Mouse (Mus musculus): ENCODE measurements around the gene Fmnl2. TPM values are rescaled to one million over a fixed set of nuclear protein-coding genes. Genes with fewer than 3 reads are reported as not detected.

The Fmnl2 gene
- polyA plus RNA-seq, 1 experiment from 2014 or later, result 1.8 TPM

DNA sequence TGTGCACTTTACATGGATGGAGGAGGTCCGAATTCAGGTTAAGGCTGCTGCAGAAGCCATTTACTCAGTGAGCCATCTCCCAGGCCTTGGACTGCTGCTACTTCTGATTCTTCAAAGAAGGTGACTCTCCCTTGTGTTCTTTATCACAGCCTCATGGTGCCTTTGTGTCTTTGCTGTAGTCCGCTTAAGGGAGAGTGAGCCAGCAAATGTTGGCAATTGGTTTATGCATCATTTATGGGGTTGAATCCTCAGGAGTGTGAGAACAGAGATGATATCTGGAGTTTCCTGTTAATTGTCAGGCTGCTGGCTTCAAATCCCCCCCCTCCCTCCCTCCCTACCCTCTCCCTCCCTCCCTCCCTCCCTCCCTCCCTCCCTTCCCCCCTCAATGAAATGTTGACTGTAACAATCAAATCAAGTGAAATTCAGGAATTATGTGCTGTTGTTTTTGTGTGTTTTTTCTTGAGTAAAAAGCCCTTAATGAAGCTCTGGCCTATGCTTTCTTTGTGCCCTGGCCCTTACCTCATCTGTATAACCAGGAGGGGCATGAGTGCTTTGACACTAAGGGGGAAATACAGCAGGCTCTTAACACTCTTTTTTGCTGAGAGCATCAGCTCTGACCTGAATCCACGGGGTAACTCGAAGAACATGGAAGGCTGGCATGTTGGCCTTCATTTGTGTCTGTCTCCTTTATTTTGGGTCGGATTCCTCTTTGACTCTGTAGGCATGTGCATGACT is 63.2 kb downstream of the Fmnl2 start:
- no peaks in the 10 kb centered on the region for H3K36me3 ChIP-seq (ENCODE audit: control insufficient read depth, insufficient read depth, low read length)
- no peaks in the 10 kb centered on the region for H3K4me1 ChIP-seq (ENCODE audit: control insufficient read depth, insufficient read depth, low read length)
- 86% methylated on average over 5 of the region's 5 CpGs for whole genome bisulfite sequencing
- no peak overlapping the region for H3K9ac ChIP-seq (ENCODE audit: low read depth, low read length)
- H3K4me2 ChIP-seq (ENCODE audit: low read depth, low read length), result no peak overlapping the region
- no peaks in the 10 kb centered on the region for H3K9me3 ChIP-seq (ENCODE audit: control insufficient read depth, low read length)
- H3K4me3 ChIP-seq (ENCODE audit: low read length), result no peak overlapping the region
- no peak overlapping the region for H3K27ac ChIP-seq (ENCODE audit: low read length)
- no peak for ATAC-seq
- H3K27me3 ChIP-seq (replicated peaks; ENCODE audit: control insufficient read depth, insufficient read depth, low read length), result no peaks in the 10 kb centered on the region

DNA sequence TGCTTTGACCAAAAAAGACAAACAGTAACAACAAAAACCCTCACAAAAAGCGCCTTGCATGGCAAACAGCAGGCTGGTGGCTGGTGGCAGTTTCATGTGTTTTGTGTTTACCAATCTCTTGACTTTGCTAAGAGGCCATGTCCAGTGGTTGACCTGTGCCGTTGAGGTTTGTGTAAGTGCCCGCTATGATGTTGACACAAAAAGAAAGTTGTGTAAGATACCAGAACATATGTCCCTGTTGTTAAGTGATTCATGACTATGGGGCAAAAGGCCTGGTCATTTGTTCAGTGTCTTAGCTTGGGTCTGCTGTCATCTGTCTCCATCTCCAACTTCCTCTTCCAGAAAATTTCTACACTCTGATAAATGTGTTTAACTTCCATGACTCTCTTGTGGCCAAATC is 67.4 kb downstream of the Fmnl2 start:
- no peak for ATAC-seq
- H3K9me3 ChIP-seq (ENCODE audit: control insufficient read depth, low read length), result no peaks in the 10 kb centered on the region
- 0 out of 2 replicates have a peak, but pooled peaks cover 7% of the 10 kb centered on the region for H3K4me1 ChIP-seq (ENCODE audit: control insufficient read depth, insufficient read depth, low read length)
- no peak overlapping the region for H3K27ac ChIP-seq (ENCODE audit: low read length)
- no peaks in the 10 kb centered on the region for H3K36me3 ChIP-seq (ENCODE audit: control insufficient read depth, insufficient read depth, low read length)
- no peak overlapping the region for H3K9ac ChIP-seq (ENCODE audit: low read depth, low read length)
- H3K27me3 ChIP-seq (replicated peaks; ENCODE audit: control insufficient read depth, insufficient read depth, low read length), result no peaks in the 10 kb centered on the region
- H3K4me2 ChIP-seq (ENCODE audit: low read depth, low read length), result no peak overlapping the region
- H3K4me3 ChIP-seq (ENCODE audit: low read length), result no peak overlapping the region
- WGBS, result 66% methylated on average over 3 of the region's 3 CpGs

DNA sequence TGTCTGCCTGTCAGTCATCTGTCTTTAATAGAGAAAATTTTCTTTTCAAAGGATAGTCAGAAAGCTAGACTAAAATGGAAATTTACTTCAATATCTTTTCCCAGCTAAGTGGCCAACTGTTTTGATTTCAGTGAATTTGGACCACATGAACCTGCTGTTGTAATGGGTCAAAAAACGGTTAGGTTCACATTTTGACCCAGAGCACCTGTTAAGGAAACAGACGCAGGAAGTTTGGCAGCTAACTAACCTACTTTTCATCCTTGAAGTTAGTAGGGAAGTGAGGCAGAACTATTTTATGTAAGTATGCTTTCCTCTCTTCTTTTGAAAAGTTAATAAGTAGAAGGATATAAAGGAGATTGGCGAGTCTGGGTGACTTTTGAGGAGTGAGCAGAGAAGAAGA is 69.7 kb downstream of the Fmnl2 start:
- no peak overlapping the region for H3K9ac ChIP-seq (ENCODE audit: low read depth, low read length)
- no peaks in the 10 kb centered on the region for H3K36me3 ChIP-seq (ENCODE audit: control insufficient read depth, insufficient read depth, low read length)
- H3K9me3 ChIP-seq (ENCODE audit: control insufficient read depth, low read length), result no peaks in the 10 kb centered on the region
- WGBS, result 47% methylated on average over 3 of the region's 3 CpGs
- H3K4me3 ChIP-seq (ENCODE audit: low read length), result no peak overlapping the region
- no peak overlapping the region for H3K4me2 ChIP-seq (ENCODE audit: low read depth, low read length)
- H3K27ac ChIP-seq (ENCODE audit: low read length), result no peak overlapping the region
- no peak for ATAC-seq
- H3K27me3 ChIP-seq (replicated peaks; ENCODE audit: control insufficient read depth, insufficient read depth, low read length), result no peaks in the 10 kb centered on the region
- 0 out of 2 replicates have a peak, but pooled peaks cover 10% of the 10 kb centered on the region for H3K4me1 ChIP-seq (ENCODE audit: control insufficient read depth, insufficient read depth, low read length)

DNA sequence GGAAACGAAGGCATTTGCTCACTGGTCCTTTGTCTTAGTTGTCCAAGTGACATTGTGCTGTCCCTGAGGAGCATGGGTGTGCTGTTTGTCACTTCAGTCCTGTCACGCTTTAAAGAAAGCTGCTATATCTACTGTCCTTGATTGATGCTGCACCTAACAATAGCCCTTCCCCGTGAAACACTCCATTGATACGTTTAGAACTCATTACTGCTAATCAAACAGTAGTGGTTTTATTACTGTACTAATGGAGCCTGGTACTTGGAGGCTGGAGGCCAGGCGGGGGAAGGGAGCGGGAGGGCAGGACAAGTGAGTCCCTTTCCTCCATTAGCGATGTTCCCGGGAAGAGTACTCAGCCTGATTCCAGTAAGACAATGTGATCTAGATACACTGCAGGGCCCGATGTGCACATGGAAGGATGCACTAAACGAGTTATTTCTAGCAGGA is 70.2 kb downstream of the Fmnl2 start:
- ATAC-seq, result no peak
- Histone ChIP-seq H3K9me3 (ENCODE audit: control insufficient read depth, low read length) (no peaks in the 10 kb centered on the region), H3K36me3 (ENCODE audit: control insufficient read depth, insufficient read depth, low read length) (no peaks in the 10 kb centered on the region), H3K9ac (ENCODE audit: low read depth, low read length) (no peak overlapping the region), H3K4me1 (ENCODE audit: control insufficient read depth, insufficient read depth, low read length) (0 out of 2 replicates have a peak, but pooled peaks cover 10% of the 10 kb centered on the region), H3K4me3 (ENCODE audit: low read length) (no peak overlapping the region), H3K27me3 (replicated peaks; ENCODE audit: control insufficient read depth, insufficient read depth, low read length) (no peaks in the 10 kb centered on the region), H3K4me2 (ENCODE audit: low read depth, low read length) (no peak overlapping the region; the same call in 1 of the 2 replicates), H3K27ac (ENCODE audit: low read length) (no peak overlapping the region)
- WGBS, result 40% methylated on average over 10 of the region's 10 CpGs

DNA sequence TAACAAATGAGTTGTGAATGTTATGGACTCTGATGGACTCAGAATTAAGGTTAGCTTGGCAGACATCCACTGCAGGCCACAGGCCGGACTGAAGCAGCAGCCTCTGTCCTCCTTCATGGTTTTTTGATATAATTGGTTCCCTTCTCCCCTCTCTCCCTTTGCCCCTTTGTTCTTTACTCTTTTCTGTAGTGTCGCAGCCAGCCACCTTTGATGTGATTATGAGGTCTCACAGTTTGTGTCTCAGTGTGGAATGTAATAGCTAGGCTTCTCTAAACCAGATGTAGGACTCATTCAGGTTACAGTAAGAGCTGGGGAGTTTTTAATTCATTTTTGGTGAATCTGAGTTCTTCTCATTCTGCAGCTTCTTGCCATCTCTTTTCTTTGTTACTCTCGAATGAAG is 70.7 kb downstream of the Fmnl2 start:
- Histone ChIP-seq H3K9me3 (ENCODE audit: control insufficient read depth, low read length) (no peaks in the 10 kb centered on the region), H3K4me1 (ENCODE audit: control insufficient read depth, insufficient read depth, low read length) (0 out of 2 replicates have a peak, but pooled peaks cover 10% of the 10 kb centered on the region), H3K27me3 (replicated peaks; ENCODE audit: control insufficient read depth, insufficient read depth, low read length) (no peaks in the 10 kb centered on the region), H3K4me3 (ENCODE audit: low read length) (no peak overlapping the region), H3K27ac (ENCODE audit: low read length) (no peak overlapping the region), H3K9ac (ENCODE audit: low read depth, low read length) (no peak overlapping the region), H3K36me3 (ENCODE audit: control insufficient read depth, insufficient read depth, low read length) (no peaks in the 10 kb centered on the region), H3K4me2 (ENCODE audit: low read depth, low read length) (no peak overlapping the region)
- WGBS, result 67% methylated on average over 3 of the region's 3 CpGs
- no peak for ATAC-seq

DNA sequence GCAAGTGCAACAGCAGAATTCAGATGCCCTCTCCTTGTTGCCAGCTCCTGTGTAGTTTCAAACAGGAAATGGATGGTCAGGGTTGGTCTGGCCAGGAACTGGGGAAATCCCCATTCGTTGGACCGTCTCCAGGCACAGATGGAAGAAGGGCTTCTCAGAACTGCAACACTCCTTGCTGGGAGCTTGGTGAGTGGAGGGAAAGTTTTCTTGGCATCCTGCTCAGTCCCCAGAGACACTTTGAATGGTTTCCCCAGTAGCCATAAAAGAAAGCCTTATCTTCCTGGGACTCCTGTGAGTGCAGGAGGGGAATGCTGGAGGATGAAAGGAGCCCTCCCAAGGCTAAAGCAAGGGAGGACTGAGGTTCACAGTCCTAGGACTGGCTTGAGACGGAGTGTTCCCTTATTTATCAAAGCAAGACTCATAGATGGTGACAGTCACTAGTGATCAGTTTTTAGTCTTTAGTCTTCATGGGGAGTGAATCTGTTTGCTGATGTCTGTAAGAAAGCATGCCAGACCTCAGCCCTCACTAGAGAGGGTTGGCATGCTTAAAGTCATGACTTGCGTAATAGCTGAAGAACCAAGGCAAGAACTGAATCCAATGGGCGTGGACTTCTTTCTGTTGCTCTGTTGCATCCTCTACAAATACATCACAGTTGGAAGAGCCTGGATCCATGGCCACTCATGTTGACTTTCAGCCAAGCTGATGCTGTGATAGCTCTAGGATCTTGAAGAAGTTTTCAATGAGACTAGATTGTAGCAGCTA is 72.6 kb downstream of the Fmnl2 start:
- WGBS, result 76% methylated on average over 5 of the region's 5 CpGs
- Histone ChIP-seq H3K4me2 (ENCODE audit: low read depth, low read length) (no peak overlapping the region), H3K9me3 (ENCODE audit: control insufficient read depth, low read length) (no peaks in the 10 kb centered on the region), H3K9ac (ENCODE audit: low read depth, low read length) (no peak overlapping the region), H3K27me3 (replicated peaks; ENCODE audit: control insufficient read depth, insufficient read depth, low read length) (no peaks in the 10 kb centered on the region), H3K36me3 (ENCODE audit: control insufficient read depth, insufficient read depth, low read length) (no peaks in the 10 kb centered on the region), H3K4me1 (ENCODE audit: control insufficient read depth, insufficient read depth, low read length) (0 out of 2 replicates have a peak, but pooled peaks cover 10% of the 10 kb centered on the region), H3K4me3 (ENCODE audit: low read length) (no peak overlapping the region), H3K27ac (ENCODE audit: low read length) (no peak overlapping the region)
- ATAC-seq, result no peak

DNA sequence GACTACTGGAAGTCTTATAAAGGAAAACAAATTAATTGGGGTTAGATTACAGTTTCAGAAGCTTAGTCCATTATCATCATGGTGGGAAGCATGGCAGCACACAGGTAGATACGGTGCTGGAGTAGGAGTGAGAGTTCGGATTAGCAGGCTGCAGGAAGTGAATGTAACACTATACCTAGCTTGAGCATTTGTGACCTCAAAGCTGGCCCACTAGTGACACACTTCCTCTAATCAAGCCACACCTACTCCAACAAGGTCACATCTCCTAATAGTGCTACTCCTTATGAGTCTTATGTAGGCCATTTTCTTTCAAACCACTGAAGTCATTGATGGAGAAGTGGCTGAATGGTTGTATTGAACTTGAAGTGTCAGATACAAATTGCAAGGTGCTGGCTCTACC is 73.7 kb downstream of the Fmnl2 start:
- Histone ChIP-seq H3K4me1 (ENCODE audit: control insufficient read depth, insufficient read depth, low read length) (0 out of 2 replicates have a peak, but pooled peaks cover 10% of the 10 kb centered on the region), H3K4me2 (ENCODE audit: low read depth, low read length) (no peak overlapping the region), H3K27me3 (replicated peaks; ENCODE audit: control insufficient read depth, insufficient read depth, low read length) (no peaks in the 10 kb centered on the region), H3K36me3 (ENCODE audit: control insufficient read depth, insufficient read depth, low read length) (no peaks in the 10 kb centered on the region), H3K9ac (ENCODE audit: low read depth, low read length) (no peak overlapping the region), H3K4me3 (ENCODE audit: low read length) (no peak overlapping the region), H3K9me3 (ENCODE audit: control insufficient read depth, low read length) (no peaks in the 10 kb centered on the region), H3K27ac (ENCODE audit: low read length) (no peak overlapping the region)
- no peak for ATAC-seq
- WGBS, result 87% methylated on average over 2 of the region's 2 CpGs

DNA sequence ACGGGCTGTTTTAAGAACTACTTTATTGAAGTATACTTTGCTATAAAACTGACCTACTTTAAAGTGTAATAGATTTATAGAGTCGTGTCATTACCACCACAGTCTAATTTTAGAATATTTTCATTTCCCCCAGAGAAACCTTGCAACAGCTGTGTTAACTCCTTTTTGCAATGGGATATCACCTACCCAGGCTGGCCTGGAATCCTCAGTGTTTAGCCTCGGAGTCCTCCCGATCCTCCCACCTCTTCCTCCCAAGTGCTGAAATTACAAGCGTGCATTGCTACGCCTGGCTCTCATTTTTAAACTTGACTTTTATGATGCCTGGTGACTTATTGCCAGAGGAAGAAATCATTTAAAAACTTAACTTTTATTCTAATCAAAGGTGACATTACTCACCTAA is 78.2 kb downstream of the Fmnl2 start:
- Histone ChIP-seq H3K4me2 (ENCODE audit: low read depth, low read length) (no peak overlapping the region), H3K4me1 (ENCODE audit: control insufficient read depth, insufficient read depth, low read length) (peaks cover 4% of the 10 kb centered on the region; the same call in 1 of the 2 replicates), H3K4me3 (ENCODE audit: low read length) (no peak overlapping the region), H3K36me3 (ENCODE audit: control insufficient read depth, insufficient read depth, low read length) (no peaks in the 10 kb centered on the region), H3K9ac (ENCODE audit: low read depth, low read length) (no peak overlapping the region), H3K27ac (ENCODE audit: low read length) (no peak overlapping the region), H3K9me3 (ENCODE audit: control insufficient read depth, low read length) (no peaks in the 10 kb centered on the region), H3K27me3 (replicated peaks; ENCODE audit: control insufficient read depth, insufficient read depth, low read length) (no peaks in the 10 kb centered on the region)
- 68% methylated on average over 6 of the region's 6 CpGs for WGBS
- no peak for ATAC-seq

DNA sequence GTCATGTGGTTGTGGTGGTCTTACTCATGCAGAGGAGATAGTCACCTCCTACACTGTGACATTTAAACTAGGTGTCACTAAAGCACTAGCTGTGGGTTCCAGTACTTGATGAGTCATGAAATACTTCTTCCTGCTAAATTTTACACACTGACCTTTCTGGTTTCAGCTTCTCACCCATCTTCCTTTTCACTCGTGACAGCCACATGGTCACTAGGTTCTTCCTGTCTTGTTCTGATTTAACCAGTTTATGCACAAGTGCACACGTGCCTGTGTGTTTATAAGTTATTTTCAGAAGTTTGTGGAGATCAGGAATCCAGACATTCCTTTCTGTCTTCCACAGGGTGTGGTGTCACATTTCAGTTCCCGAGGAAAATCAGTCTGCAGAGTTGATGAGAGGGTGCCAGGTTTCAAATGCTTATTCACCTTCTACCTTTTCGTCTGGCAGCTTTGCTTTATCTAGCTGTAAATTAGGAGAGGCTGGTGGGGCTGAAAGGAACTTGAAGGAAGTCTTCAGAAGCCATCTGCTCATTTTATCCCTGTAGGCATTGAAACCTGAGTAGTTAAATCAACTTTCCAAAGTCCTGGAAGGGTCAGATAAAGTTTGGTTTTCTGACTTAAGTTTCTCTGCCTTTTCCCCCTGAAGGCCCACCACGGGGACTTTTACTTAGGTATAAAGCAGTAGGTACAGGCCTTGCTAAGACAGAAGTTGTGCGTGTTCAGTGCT is 80.9 kb downstream of the Fmnl2 start:
- no peak overlapping the region for H3K4me3 ChIP-seq (ENCODE audit: low read length)
- H3K27me3 ChIP-seq (replicated peaks; ENCODE audit: control insufficient read depth, insufficient read depth, low read length), result no peaks in the 10 kb centered on the region
- no peak for ATAC-seq
- H3K4me1 ChIP-seq (ENCODE audit: control insufficient read depth, insufficient read depth, low read length), result peaks cover 4% of the 10 kb centered on the region; the same call in 1 of the 2 replicates
- H3K27ac ChIP-seq (ENCODE audit: low read length), result no peak overlapping the region
- WGBS, result 26% methylated on average over 6 of the region's 6 CpGs
- H3K36me3 ChIP-seq (ENCODE audit: control insufficient read depth, insufficient read depth, low read length), result no peaks in the 10 kb centered on the region
- no peak overlapping the region for H3K4me2 ChIP-seq (ENCODE audit: low read depth, low read length)
- no peaks in the 10 kb centered on the region for H3K9me3 ChIP-seq (ENCODE audit: control insufficient read depth, low read length)
- H3K9ac ChIP-seq (ENCODE audit: low read depth, low read length), result no peak overlapping the region
